Mouse (Mus musculus) C2C12 (cell line): ENCODE measurements around the gene Spocd1.

Experiments used
- CEBPB ChIP-seq: IDR thresholded peaks from one replicate; pipeline ENCODE4 v1.6.1; 2011; ENCODE audit warnings: low read depth, mild to moderate bottlenecking, control low read depth, moderate library complexity
- CTCF ChIP-seq: IDR thresholded peaks from one replicate; pipeline ENCODE4 v1.5.1; 2011; ENCODE audit not compliant: control insufficient read depth, insufficient read depth, insufficient read length
- FOSL1 ChIP-seq: IDR thresholded peaks from one replicate; pipeline ENCODE4 v1.8.0; 2011; ENCODE audit warnings: mild to moderate bottlenecking, low read length; ENCODE audit not compliant: poor library complexity, insufficient read depth, severe bottlenecking
- MAX ChIP-seq: IDR thresholded peaks from one replicate; pipeline ENCODE4 v1.6.1; 2011; ENCODE audit warnings: mild to moderate bottlenecking, control low read depth
- MYOD1 ChIP-seq: IDR thresholded peaks from one replicate; pipeline ENCODE4 v1.6.1; 2011; ENCODE audit warnings: low read depth; ENCODE audit not compliant: control insufficient read depth, insufficient read length
- MYOG ChIP-seq: IDR thresholded peaks from one replicate; pipeline ENCODE4 v1.6.1; 2011; ENCODE audit not compliant: control insufficient read depth, insufficient read length; ENCODE audit errors: extremely low read depth
- USF1 ChIP-seq: IDR thresholded peaks from one replicate; pipeline ENCODE4 v1.6.1; 2011; ENCODE audit warnings: low read depth, mild to moderate bottlenecking, control low read depth, moderate library complexity

DNA sequence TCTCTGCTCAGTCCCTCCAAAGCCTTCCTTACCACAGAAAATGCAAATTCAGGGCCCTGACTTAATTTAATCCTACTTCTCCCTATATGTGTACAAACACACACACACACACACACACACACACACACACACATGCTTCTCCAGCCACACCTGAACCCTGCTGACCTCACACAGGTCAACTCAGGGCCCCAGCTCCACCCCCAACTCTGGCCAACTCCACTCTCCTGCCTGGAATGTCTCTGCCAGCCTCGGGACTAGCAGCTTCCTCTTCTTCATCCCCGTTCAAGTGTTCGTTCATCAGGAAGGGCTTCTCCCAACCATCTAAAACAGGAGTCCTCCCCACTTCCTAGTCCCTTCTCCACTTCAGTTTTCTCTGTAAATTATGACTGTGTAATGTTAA lies 47.4 kb upstream of the Spocd1 start:
- TF ChIP-seq CTCF (no peak), MAX (no peak), MYOD1 (no peak), USF1 (no peak), FOSL1 (no peak), CEBPB (no peak), MYOG (no peak)
